Mouse (Mus musculus) heart, embryonic 15.5 days (tissue): Measurements from ENCODE around the gene Tmco1. TPM values are rescaled to one million over a fixed set of nuclear protein-coding genes. Genes with fewer than 3 reads are reported as not detected.

Experiments used
- ATAC-seq: fragments of 200-750 bp; cut with Nextera tagmentation; replicated peaks from 2 replicates; pipeline ENCODE4 v1.8.0; 2017; ENCODE audit warnings: low read depth, moderate TSS enrichment; ENCODE audit not compliant: insufficient number of reproducible peaks, insufficient read depth, low FRiP score
- H3K27ac ChIP-seq: fragments of 300-500 bp; sonication (generic); 2 replicates; pipeline ENCODE4 v1.5.1; 2015; ENCODE audit warnings: mild to moderate bottlenecking, inconsistent platforms
- H3K27me3 ChIP-seq: fragments of 300-500 bp; sonication (generic); 2 replicates; pipeline ENCODE4 v1.6.1; 2015; ENCODE audit warnings: inconsistent platforms
- H3K36me3 ChIP-seq: fragments of 300-500 bp; sonication (generic); 2 replicates; pipeline ENCODE4 v1.6.1; 2015; ENCODE audit warnings: mild to moderate bottlenecking, inconsistent platforms
- H3K4me1 ChIP-seq: fragments of 300-500 bp; sonication (generic); replicated peaks from 2 replicates; pipeline ENCODE4 v1.6.1; 2015; ENCODE audit warnings: inconsistent platforms
- H3K4me2 ChIP-seq: fragments of 300-500 bp; sonication (generic); 2 replicates; pipeline ENCODE4 v1.6.1; 2015; ENCODE audit warnings: inconsistent platforms, mild to moderate bottlenecking, moderate library complexity
- H3K4me3 ChIP-seq: fragments of 300-500 bp; sonication (generic); 2 replicates; pipeline ENCODE4 v1.5.1; 2015; ENCODE audit warnings: mild to moderate bottlenecking, inconsistent platforms
- H3K9ac ChIP-seq: fragments of 300-500 bp; sonication (generic); 2 replicates; pipeline ENCODE4 v1.6.1; 2015; ENCODE audit warnings: mild to moderate bottlenecking, inconsistent platforms
- H3K9me3 ChIP-seq: fragments of 300-500 bp; sonication (generic); replicated peaks from 2 replicates; pipeline ENCODE4 v1.6.1; 2016; ENCODE audit warnings: inconsistent platforms
- WGBS: fragments of 180-500 bp; shearing (Covaris S2); methylation state at CpG from one replicate; pipeline ENCODE4 v1.1.7; 2015; ENCODE audit warnings: mixed read lengths; 5-methylcytosine and 5-hydroxymethylcytosine counted together
- polyA plus RNA-seq: library from polyadenylated mRNA; unstranded; fragments of >200 nt; fragmentation: Nextera tagmentation; extraction: Ambion mirVana; gene quantifications from 2 replicates; pipeline ENCODE4 v1.2.1, GENCODE M21; 2015

Tmco1 gene
- polyA plus RNA-seq, 1 experiment from 2014 or later = 81.9 TPM

DNA sequence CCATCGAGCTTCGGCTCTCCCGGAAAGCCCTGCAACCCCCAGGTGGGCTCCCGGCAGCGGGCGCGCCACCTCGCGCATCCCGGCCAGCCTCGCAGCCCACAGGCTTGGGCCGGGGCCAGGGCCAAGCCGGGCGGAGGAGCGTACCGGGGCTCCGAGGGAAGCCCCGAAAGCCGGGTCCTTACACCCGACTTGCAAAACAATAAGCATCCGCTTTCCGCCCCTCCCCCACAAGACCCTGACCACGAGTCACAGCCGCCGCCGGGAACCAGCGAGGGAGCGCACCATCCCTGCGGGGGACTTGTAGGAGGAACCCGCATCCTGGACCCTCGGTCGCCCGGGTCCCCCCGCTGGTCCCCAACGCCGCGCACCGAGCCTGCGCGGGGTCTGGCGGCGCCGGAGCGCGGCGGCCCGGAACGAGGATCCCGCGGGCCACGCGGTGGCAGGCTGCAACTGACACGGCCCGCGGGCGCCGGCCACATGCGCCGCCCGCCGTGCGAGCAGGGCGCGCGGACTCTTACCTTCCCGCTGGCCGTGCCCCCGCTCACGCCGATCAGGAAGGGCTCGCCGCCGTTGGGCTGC, 23.8 kb upstream of the Tmco1 start:
- Histone ChIP-seq H3K4me2 (peak overlapping the region; percentile 91), H3K4me1 (peaks cover 26% of the 10 kb centered on the region), H3K9me3 (no peaks in the 10 kb centered on the region), H3K4me3 (peak overlapping the region; percentile 88), H3K9ac (peak overlapping the region; percentile 77), H3K27ac (peak overlapping the region; percentile 95), H3K36me3 (no peaks in the 10 kb centered on the region), H3K27me3 (no peaks in the 10 kb centered on the region)
- under 1% methylated on average over 73 of the region's 73 CpGs for WGBS
- peak; percentile 48 for ATAC-seq

DNA sequence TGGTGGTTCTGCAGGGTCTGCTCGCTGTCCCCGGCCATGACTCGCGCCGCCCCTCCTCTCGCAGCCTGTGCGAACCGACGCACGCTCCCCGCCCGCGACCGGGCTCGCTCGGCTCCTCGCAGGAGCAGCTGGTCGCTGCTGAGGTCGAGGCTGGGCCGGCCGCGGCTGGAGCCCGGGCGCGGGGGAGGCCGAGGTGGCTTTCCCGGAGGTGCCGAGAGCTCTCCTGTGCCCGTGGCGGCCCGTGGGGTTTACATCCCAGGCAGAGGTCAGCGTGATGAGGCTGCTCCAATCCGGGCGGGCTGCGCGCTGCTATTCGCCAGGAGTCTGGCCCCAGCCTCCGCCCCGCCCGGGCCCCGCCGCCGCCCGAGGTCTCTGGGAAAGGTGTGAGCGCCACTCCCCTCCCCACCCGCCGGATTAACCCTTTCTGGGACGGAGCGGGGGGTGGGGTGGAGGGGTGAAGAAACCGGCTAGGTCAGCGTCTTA, 23.3 kb upstream of the Tmco1 start:
- ATAC-seq = peak; percentile 90
- under 1% methylated on average over 51 of the region's 51 CpGs for WGBS
- peak overlapping the region; percentile 95 for H3K27ac ChIP-seq
- H3K36me3 ChIP-seq = no peaks in the 10 kb centered on the region
- H3K4me3 ChIP-seq = peak overlapping the region; percentile 88
- peaks cover 28% of the 10 kb centered on the region for H3K4me1 ChIP-seq
- H3K9me3 ChIP-seq = no peaks in the 10 kb centered on the region
- peak overlapping the region; percentile 77 for H3K9ac ChIP-seq
- H3K27me3 ChIP-seq = no peaks in the 10 kb centered on the region
- peak overlapping the region; percentile 91 for H3K4me2 ChIP-seq

DNA sequence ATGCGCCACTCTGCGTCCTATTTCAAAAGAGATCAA, 23.0 kb upstream of the Tmco1 start, which contains the start of gene Uck2:
Gene Uck2, minus strand, starts transcription at position 1 of the 36 bp plus-strand sequence.
- Histone ChIP-seq H3K4me1 (peaks cover 29% of the 10 kb centered on the region), H3K4me2 (peak within 1 kb of the TSS; percentile 91), H3K36me3 (no peaks in the 10 kb centered on the region), H3K4me3 (peak within 1 kb of the TSS; percentile 88), H3K9me3 (no peaks in the 10 kb centered on the region), H3K9ac (peak within 1 kb of the TSS; percentile 77), H3K27me3 (no peaks in the 10 kb centered on the region), H3K27ac (peak within 1 kb of the TSS; percentile 95)
- WGBS = 0% methylated on average over 2 of the region's 2 CpGs
- ATAC-seq = no peak

DNA sequence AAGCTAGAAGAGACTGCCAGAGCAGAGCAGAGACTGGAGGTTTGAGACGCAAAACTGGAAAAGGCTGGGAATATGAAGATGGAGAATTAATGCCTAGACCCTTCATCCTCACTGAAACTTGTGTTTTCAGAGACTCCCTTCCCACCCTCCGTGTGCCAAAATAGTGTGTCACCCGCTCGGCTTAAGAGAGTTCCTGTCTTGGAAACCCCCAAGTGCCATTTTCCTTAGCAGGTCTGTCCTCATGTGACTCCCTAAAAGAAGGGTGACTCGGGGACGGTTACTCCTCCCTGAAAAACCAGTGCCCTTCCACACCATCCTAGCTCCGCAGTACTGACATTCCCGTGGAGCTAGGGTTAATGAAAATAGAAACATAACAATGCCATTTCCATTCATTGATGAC, 22.8 kb upstream of the Tmco1 start:
- 3% methylated on average over 8 of the region's 8 CpGs for WGBS

DNA sequence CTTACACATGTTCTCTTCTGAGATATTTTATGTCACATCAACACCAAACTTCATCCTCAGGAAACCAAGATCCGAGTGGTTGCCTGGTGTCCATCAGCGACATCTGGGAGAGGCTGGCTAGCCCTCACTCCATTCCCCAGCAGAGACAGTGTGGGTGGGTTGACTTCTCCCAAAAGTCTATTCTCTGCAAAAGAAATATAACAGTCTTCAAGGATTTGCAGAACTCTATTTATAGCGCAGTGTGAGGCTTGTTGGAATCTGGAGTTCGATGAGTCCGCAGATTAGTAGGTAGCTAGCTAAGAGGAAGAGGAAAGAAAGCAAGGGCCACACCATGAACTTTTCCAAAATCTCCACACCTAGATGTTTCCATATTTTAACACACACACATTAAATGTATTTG, 21.0 kb upstream of the Tmco1 start:
- Histone ChIP-seq H3K4me3 (no peak overlapping the region), H3K27me3 (no peaks in the 10 kb centered on the region), H3K9me3 (no peaks in the 10 kb centered on the region), H3K27ac (no peak overlapping the region), H3K9ac (no peak overlapping the region), H3K4me1 (peaks cover 24% of the 10 kb centered on the region), H3K36me3 (no peaks in the 10 kb centered on the region), H3K4me2 (no peak overlapping the region)
- ATAC-seq = no peak
- WGBS = 63% methylated on average over 5 of the region's 5 CpGs

More for the DNA sequence above, 22.8 kb upstream of the Tmco1 start:
- no peaks in the 10 kb centered on the region for H3K27me3 ChIP-seq
- H3K4me1 ChIP-seq = peaks cover 27% of the 10 kb centered on the region
- H3K36me3 ChIP-seq = no peaks in the 10 kb centered on the region
- peak overlapping the region; percentile 88 for H3K4me3 ChIP-seq
- H3K9me3 ChIP-seq = no peaks in the 10 kb centered on the region
- H3K4me2 ChIP-seq = peak overlapping the region; percentile 91
- H3K27ac ChIP-seq = peak overlapping the region; percentile 95
- ATAC-seq = no peak
- H3K9ac ChIP-seq = peak overlapping the region; percentile 77

DNA sequence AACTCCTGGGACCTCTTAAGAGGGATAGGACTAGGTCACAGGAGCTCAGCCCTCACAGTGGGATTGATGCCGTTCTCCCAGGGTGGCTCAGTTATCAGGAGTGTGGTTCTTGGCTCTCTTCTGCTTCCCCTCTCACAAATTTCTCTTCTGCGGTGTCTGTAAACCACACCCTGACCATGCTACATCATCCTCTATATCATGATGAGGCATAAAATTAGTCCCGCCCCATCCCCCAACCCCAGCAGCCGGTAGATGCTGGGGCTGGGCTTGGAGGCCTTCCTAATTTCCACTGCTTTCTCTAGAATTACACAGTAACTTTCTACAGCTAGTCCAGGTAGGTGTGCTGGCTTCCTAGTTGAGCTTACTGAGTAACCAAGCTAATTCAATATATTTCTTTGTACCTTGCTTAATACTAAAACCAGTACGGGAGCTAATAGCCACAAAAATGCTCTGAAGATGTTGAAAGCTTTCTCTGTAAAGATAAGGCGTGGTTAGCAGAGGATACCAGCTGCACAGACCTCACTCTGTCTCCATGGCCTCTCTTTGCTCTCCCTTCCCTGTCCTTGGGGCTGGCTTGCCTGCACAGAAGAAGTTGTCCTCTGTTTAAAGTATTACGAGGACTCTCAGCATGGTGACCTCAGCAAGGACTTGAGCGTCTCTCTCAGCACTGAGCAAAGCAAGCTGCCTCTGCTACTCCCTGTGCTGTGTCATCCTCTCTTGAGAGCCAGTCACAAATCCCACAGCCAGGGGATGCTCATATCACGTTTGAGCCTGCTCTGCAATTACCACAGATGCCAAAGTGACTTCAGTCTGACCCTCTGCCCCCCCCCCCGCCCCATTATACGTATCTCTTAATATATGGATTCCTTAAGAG, 19.3 kb upstream of the Tmco1 start:
- H3K36me3 ChIP-seq = no peaks in the 10 kb centered on the region
- 36% methylated on average over 11 of the region's 11 CpGs for WGBS
- H3K27ac ChIP-seq = no peak overlapping the region
- H3K4me3 ChIP-seq = no peak overlapping the region
- no peak overlapping the region for H3K9ac ChIP-seq
- peaks cover 19% of the 10 kb centered on the region for H3K4me1 ChIP-seq
- H3K4me2 ChIP-seq = no peak overlapping the region
- H3K9me3 ChIP-seq = no peaks in the 10 kb centered on the region
- H3K27me3 ChIP-seq = no peaks in the 10 kb centered on the region
- no peak for ATAC-seq

DNA sequence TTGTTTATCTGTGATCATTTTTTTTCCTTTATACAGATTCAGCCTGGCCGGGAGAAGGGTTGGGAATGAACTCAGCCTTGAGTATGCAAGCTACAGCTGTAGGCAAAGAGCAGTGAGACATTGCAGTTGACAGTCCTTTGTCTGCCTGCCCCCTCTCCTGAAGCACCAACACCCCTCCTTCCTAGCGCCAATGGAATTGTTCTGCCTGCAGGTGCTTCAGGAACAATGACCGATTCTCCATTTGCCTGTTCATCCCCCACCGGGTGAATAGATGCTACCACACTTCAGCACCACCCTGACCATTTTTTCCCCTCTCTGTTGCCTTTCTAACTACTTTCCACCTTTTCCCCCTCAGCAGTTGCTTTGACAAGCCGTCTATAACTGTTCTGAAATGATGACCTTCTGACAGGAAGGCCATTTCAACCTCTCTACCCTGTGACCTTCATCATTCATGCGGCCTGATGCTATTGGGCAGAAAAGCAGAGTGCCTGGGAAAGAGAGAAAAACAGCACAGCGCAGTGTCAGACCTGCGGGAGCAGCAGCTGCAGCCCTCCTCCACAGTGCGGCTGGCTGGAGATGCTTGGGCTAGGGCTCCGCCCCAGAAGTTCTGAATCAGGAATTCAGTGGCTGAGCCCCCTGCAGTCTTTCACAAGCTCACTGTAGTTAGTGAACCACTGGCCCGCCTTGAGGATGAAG, 18.5 kb upstream of the Tmco1 start:
- Histone ChIP-seq H3K4me3 (no peak overlapping the region), H3K36me3 (no peaks in the 10 kb centered on the region), H3K27ac (no peak overlapping the region), H3K27me3 (no peaks in the 10 kb centered on the region), H3K9ac (no peak overlapping the region), H3K4me2 (peak overlapping the region; percentile 1; the same call in 1 of the 2 replicates), H3K4me1 (peaks cover 19% of the 10 kb centered on the region), H3K9me3 (no peaks in the 10 kb centered on the region)
- 12% methylated on average over 11 of the region's 11 CpGs for WGBS
- no peak for ATAC-seq

DNA sequence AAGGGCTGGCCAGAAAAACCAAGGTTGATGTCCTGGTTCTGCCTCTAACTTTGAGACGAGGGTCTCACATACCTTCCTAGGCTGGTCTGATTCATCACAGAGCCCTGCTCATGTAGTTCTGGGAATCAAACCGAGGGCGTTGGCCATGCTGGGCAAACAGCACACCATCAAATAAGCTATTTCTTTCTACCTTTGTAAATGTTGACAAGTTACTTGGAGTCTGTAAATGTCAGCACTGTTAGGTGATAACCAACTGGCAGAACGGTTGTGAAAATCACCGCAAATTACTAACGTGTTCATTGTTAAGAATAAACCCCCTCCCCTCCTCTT, 17.9 kb upstream of the Tmco1 start:
- Histone ChIP-seq H3K36me3 (no peaks in the 10 kb centered on the region), H3K27ac (no peak overlapping the region), H3K9ac (no peak overlapping the region), H3K27me3 (no peaks in the 10 kb centered on the region), H3K4me1 (peaks cover 18% of the 10 kb centered on the region), H3K4me3 (no peak overlapping the region), H3K9me3 (no peaks in the 10 kb centered on the region), H3K4me2 (peak overlapping the region; percentile 1; the same call in 1 of the 2 replicates)
- WGBS = 21% methylated on average over 6 of the region's 6 CpGs
- ATAC-seq = no peak

DNA sequence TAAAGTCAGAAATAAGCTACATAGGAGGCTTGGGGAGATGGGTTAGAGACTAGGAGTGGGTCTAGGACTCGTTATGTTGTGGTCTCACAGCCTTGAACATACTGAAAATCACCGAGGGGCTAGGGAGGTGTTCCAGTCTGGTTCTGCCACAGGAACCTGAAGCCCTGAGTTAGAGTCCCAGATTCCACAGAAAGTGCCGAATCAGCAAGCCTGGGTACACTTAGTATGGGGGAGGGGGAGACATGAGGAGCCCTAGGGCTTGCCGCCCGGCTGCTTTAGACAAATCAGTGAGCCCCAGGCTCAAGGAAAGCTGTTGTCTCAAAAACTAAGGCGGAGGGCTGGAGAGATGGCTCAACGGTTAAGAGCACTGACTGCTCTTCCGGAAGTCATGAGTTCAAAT, 16.6 kb upstream of the Tmco1 start:
- Histone ChIP-seq H3K27me3 (no peaks in the 10 kb centered on the region), H3K4me3 (no peak overlapping the region), H3K27ac (no peak overlapping the region), H3K4me2 (no peak overlapping the region), H3K9me3 (no peaks in the 10 kb centered on the region), H3K36me3 (no peaks in the 10 kb centered on the region), H3K4me1 (peaks cover 13% of the 10 kb centered on the region), H3K9ac (no peak overlapping the region)
- ATAC-seq = no peak
- WGBS = 82% methylated on average over 8 of the region's 8 CpGs

DNA sequence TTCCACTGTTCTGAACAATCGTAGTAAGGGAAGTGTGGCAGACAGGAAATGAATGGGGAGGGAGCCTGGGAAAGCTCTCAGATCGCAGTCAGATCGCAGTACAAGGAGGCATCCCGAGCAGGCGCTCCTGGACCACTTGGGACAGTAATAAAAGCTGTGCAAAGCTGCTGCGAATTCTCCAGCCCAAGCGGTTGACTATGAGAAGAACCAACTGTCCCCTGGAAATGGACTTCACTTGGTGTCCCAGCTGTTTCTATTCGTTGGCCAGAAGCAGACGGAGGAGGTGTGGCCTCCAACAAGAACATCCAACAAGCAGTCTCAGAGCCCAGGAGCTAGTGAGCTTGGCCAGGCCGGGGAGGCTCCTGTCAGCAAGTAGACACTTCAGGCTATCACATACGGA, 15.7 kb upstream of the Tmco1 start:
- Histone ChIP-seq H3K4me1 (peaks cover 13% of the 10 kb centered on the region), H3K27me3 (no peaks in the 10 kb centered on the region), H3K36me3 (no peaks in the 10 kb centered on the region), H3K9me3 (no peaks in the 10 kb centered on the region), H3K27ac (0 out of 2 replicates have a peak overlapping the region, but pooled peaks have one; percentile 20), H3K4me2 (peak overlapping the region; percentile 41), H3K9ac (no peak overlapping the region), H3K4me3 (no peak overlapping the region)
- 13% methylated on average over 11 of the region's 11 CpGs for WGBS
- peak; percentile 53; the same call in 1 of the 2 replicates for ATAC-seq

DNA sequence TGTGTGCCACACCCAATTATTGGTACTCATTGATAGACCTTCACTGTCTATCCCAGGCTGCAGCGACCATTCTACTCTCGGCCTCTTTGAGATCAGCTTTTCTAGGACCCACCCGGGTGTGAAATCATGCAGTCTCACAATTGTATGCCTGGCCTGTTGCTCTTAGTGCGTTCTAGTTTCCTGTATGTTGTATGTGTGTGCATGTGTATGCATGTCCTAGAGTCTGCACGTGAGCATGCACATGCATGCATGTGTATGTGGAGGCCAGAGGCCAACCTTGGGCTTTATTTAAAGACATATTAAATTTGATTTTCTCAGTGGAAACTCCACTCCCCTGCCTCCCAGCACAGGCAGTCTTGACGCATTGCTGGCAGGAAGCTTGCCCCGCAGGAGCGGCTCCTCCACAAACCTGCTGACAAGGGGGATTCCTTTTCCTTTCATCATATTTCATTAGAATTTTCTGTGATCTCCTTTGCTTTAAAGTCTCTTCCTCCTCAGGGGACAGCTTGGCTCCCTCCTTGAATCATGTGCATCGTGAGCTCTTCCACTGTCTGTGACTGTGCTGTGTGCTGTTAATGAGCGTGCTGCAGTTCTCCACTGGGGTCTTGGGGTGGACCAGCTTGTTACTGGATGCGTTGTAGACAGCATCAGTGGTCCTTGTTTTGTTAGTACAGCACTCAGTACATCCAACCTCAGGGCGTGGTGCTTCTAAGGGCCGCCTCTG, 12.3 kb upstream of the Tmco1 start:
- no peaks in the 10 kb centered on the region for H3K27me3 ChIP-seq
- peaks cover 7% of the 10 kb centered on the region for H3K4me1 ChIP-seq
- H3K4me3 ChIP-seq = no peak overlapping the region
- H3K9ac ChIP-seq = no peak overlapping the region
- no peaks in the 10 kb centered on the region for H3K36me3 ChIP-seq
- WGBS = 70% methylated on average over 13 of the region's 13 CpGs
- ATAC-seq = no peak
- no peaks in the 10 kb centered on the region for H3K9me3 ChIP-seq
- H3K27ac ChIP-seq = no peak overlapping the region
- H3K4me2 ChIP-seq = no peak overlapping the region
